Comparison of ENCODE assay signal across 30 mouse cellular contexts in the genomic region with DNA sequence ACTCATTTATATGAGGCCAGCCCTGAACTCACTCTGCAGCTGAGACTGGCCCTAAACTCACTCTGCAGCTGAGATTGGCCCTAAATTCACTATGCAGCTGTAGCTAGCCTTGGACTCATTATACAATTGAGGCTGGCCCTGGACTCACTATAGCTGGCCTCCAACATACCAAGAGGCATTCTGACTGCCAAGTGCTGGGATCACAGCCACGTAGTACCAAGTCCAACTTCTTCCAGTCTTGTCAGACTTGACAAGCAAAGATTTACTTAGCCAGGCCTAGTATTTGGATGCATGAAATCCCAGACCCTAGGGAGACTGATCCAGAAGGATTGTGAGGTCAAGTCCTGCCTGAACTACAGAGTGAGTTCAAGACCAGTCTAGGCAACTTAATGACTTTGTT.
A peak's percentile ranks its signal among the peaks of the same experiment; 100 is the strongest.
DNase-seq lines count a peak whose midpoint lies in the region; ATAC-seq and TF ChIP-seq lines count a peak whose summit lies in the region.
"Had no signal": no experiment of that assay in that cellular context is flagged by ENCODE, and none has a peak within 500 bp of the region (broad histone marks: within the 10 kb centered on the region; RNA-seq: fewer than 3 reads in every experiment).

No protein-coding gene starts in this region.

- H3K27me3 ChIP-seq in liver, adult 2 months (ENCODE audit: control insufficient read depth, insufficient read depth, low read length): no peaks in the 10 kb centered on the region
- no peaks in the 10 kb centered on the region for H3K27me3 ChIP-seq in liver, postnatal 0 days (ENCODE audit: insufficient read depth, low read length)
- H3K27me3 ChIP-seq: forebrain, embryonic 13.5 days; heart, embryonic 12.5 days; hindbrain, embryonic 13.5 days; limb, embryonic 15.5 days; neural tube, embryonic 12.5 days had no signal

- no peak for TF ChIP-seq CTCF in liver, adult 2 months (IDR thresholded peaks at IDR 0.05; ENCODE audit: low read depth, low read length)
- no peak for TF ChIP-seq CTCF in liver, postnatal 0 days (IDR thresholded peaks at IDR 0.05; ENCODE audit: low read depth)

- H3K4me2 ChIP-seq in liver, postnatal 0 days (ENCODE audit: low read depth, low read length): no peak overlapping the region
- H3K4me2 ChIP-seq: forebrain, embryonic 13.5 days; heart, embryonic 12.5 days; hindbrain, embryonic 13.5 days; limb, embryonic 15.5 days; lung, embryonic 14.5 days; neural tube, embryonic 12.5 days had no signal

- H3K9me3 ChIP-seq in liver, postnatal 0 days (ENCODE audit: low read length): no peaks in the 10 kb centered on the region
- H3K9me3 ChIP-seq: forebrain, embryonic 13.5 days; G1E; heart, embryonic 12.5 days; hindbrain, embryonic 13.5 days; limb, embryonic 10.5 days; limb, embryonic 15.5 days; midbrain, embryonic 10.5 days; neural tube, embryonic 12.5 days had no signal

- H3K9ac ChIP-seq in liver, adult 2 months (ENCODE audit: low read depth, low read length): no peak overlapping the region
- no peak overlapping the region for H3K9ac ChIP-seq in liver, postnatal 0 days (replicated peaks)
- H3K9ac ChIP-seq: forebrain, embryonic 13.5 days; heart, embryonic 12.5 days; hindbrain, embryonic 13.5 days; limb, embryonic 15.5 days; liver, embryonic 14.5 days; lung, embryonic 14.5 days; neural tube, embryonic 12.5 days had no signal

- no peak overlapping the region for H3K27ac ChIP-seq in liver, adult 2 months (replicated peaks; ENCODE audit: insufficient read depth, low read depth, low read length)
- H3K27ac ChIP-seq in liver, postnatal 0 days (ENCODE audit: low read depth): no peak overlapping the region
- H3K27ac ChIP-seq: forebrain, embryonic 13.5 days; heart, adult 2 months; hindbrain, embryonic 13.5 days; limb, embryonic 10.5 days; limb, embryonic 15.5 days; liver, embryonic 14.5 days; midbrain, embryonic 10.5 days; neural tube, embryonic 12.5 days had no signal

- DNase-seq in adrenal gland, postnatal 14 days: peak; percentile 29
- DNase-seq in adrenal gland, adult 8-10 months: no peak
- peak; percentile 9 for DNase-seq in kidney, adult 18-20 months
- DNase-seq in kidney, postnatal 14 days: no peak
- peak; percentile 44 for DNase-seq in liver, adult 2 months (ENCODE audit: extremely low read depth, low read depth, low spot score)
- no peak for DNase-seq in liver, postnatal 0 days
- peak; percentile 24 for DNase-seq in yolk sac, embryonic 10.5 days (ENCODE audit: low spot score)
- DNase-seq in Muller cell, postnatal 12 days (ENCODE audit: inconsistent ontology term): no peak
- DNase-seq: adrenal gland, adult 2 months; cerebellum, adult 18-20 months; heart, adult 2 months; heart, postnatal 4 days; layer of hippocampus, adult 9-11 months; lung, postnatal 14 days; right cerebral cortex, adult 18-20 months; thymus, adult 2 months; thymus, postnatal 4 days had no signal

- TF ChIP-seq EP300 in liver, postnatal 0 days (IDR thresholded peaks at IDR 0.05; ENCODE audit: low read depth): no peak

- H3K79me2 ChIP-seq in liver, adult 2 months (ENCODE audit: control insufficient read depth, insufficient read depth, low read length): no peaks in the 10 kb centered on the region

- no peaks in the 10 kb centered on the region for H3K4me1 ChIP-seq in liver, adult 2 months (ENCODE audit: control insufficient read depth, insufficient read depth, low read length)
- H3K4me1 ChIP-seq in liver, postnatal 0 days (ENCODE audit: insufficient read depth): no peaks in the 10 kb centered on the region
- H3K4me1 ChIP-seq: heart, embryonic 12.5 days; hindbrain, embryonic 13.5 days; limb, embryonic 10.5 days; limb, embryonic 15.5 days; neural tube, embryonic 12.5 days had no signal

- TF ChIP-seq POLR2A in liver, adult 2 months (IDR thresholded peaks at IDR 0.05; ENCODE audit: extremely low read depth, insufficient read depth, low read length): no peak

- H3K4me3 ChIP-seq in liver, adult 2 months (ENCODE audit: insufficient read depth, low read depth, low read length): no peak overlapping the region
- H3K4me3 ChIP-seq in liver, postnatal 0 days (ENCODE audit: low read depth, low read length): no peak overlapping the region
- H3K4me3 ChIP-seq: erythroblast, embryonic 14.5 days; forebrain, embryonic 13.5 days; heart, adult 2 months; heart, embryonic 12.5 days; hindbrain, embryonic 13.5 days; limb, embryonic 10.5 days; limb, embryonic 15.5 days; midbrain, embryonic 10.5 days; myocyte; neural tube, embryonic 12.5 days had no signal

- WGBS in liver, adult 2 months: 18% methylated on average over 1 of the region's 1 CpGs
- WGBS in liver, postnatal 0 days (ENCODE audit: insufficient replicate concordance): 73% methylated on average over 1 of the region's 1 CpGs

- no peak for ATAC-seq in liver, postnatal 0 days
- ATAC-seq: forebrain, embryonic 13.5 days; intestine, embryonic 16.5 days had no signal

- no peaks in the 10 kb centered on the region for H3K36me3 ChIP-seq in liver, adult 2 months (ENCODE audit: control insufficient read depth, insufficient read depth, low read length)
- H3K36me3 ChIP-seq in liver, postnatal 0 days (replicated peaks; ENCODE audit: insufficient read depth, low read length): no peaks in the 10 kb centered on the region
- H3K36me3 ChIP-seq: G1E; heart, embryonic 12.5 days; hindbrain, embryonic 13.5 days; limb, embryonic 10.5 days; limb, embryonic 15.5 days; midbrain, embryonic 10.5 days; neural tube, embryonic 12.5 days had no signal

Comparison
In these comparisons a context has a peak if more than half of its experiments do, and no peak if none do; other contexts are left out.
1. DNase-seq: peak in adrenal gland, postnatal 14 days (single experiment), kidney, adult 18-20 months (single experiment), liver, adult 2 months (single experiment) and yolk sac, embryonic 10.5 days (single experiment); none in adrenal gland, adult 8-10 months (single experiment), kidney, postnatal 14 days (single experiment), liver, postnatal 0 days (single experiment) and Muller cell, postnatal 12 days (single experiment).